Mouse (Mus musculus) stomach, embryonic 16.5 days (tissue): ENCODE data around the gene Cnksr1. TPM values are rescaled to one million over a fixed set of nuclear protein-coding genes. Genes with fewer than 3 reads are reported as not detected.

ENCODE experiments used
- ATAC-seq: fragments of 200-750 bp; cut with Nextera tagmentation; 2 replicates; pipeline ENCODE4 v1.8.0; 2017; ENCODE audit warnings: moderate number of reproducible peaks, moderate TSS enrichment; ENCODE audit not compliant: insufficient read depth, low FRiP score
- H3K27ac ChIP-seq: fragments of 300-500 bp; sonication (generic); 2 replicates; pipeline ENCODE4 v1.5.1; 2014; ENCODE audit warnings: low read length
- H3K27me3 ChIP-seq: fragments of 300-500 bp; sonication (generic); 2 replicates; pipeline ENCODE4 v1.6.1; 2014; ENCODE audit warnings: low read length, control low read depth, mixed read lengths; ENCODE audit not compliant: control insufficient read depth, insufficient read depth
- H3K36me3 ChIP-seq: fragments of 300-500 bp; sonication (generic); 2 replicates; pipeline ENCODE4 v1.6.1; 2014; ENCODE audit warnings: low read length; ENCODE audit not compliant: control insufficient read depth, insufficient read depth
- H3K4me1 ChIP-seq: fragments of 300-500 bp; sonication (generic); 2 replicates; pipeline ENCODE4 v1.6.1; 2014; ENCODE audit warnings: low read length, control low read depth, mixed read lengths; ENCODE audit not compliant: control insufficient read depth, insufficient read depth
- H3K4me2 ChIP-seq: fragments of 300-500 bp; sonication (generic); 2 replicates; pipeline ENCODE4 v1.6.1; 2014; ENCODE audit warnings: low read depth, low read length, mixed read lengths
- H3K4me3 ChIP-seq: fragments of 300-500 bp; sonication (generic); replicated peaks from 2 replicates; pipeline ENCODE4 v1.5.1; 2014; ENCODE audit warnings: mild to moderate bottlenecking, low read length
- H3K9ac ChIP-seq: fragments of 300-500 bp; sonication (generic); 2 replicates; pipeline ENCODE4 v1.6.1; 2014; ENCODE audit warnings: low read length
- H3K9me3 ChIP-seq: fragments of 300-500 bp; sonication (generic); replicated peaks from 2 replicates; pipeline ENCODE4 v1.6.1; 2016; ENCODE audit warnings: low read length, control low read depth; ENCODE audit not compliant: control insufficient read depth
- WGBS: fragments of 180-500 bp; shearing (Covaris S2); extraction: QIAGEN DNeasy Blood & Tissue Kit; methylation state at CpG from one replicate; pipeline ENCODE4 v1.1.7; 2014; 5-methylcytosine and 5-hydroxymethylcytosine counted together
- polyA plus RNA-seq: library from polyadenylated mRNA; unstranded; fragments of >200 nt; fragmentation: Nextera tagmentation; extraction: Ambion mirVana; gene quantifications from 2 replicates; pipeline ENCODE4 v1.2.1, GENCODE M21; 2015

Gene Cnksr1
- polyA plus RNA-seq = 10.7 and 13.4 TPM in 2 replicates

GRCm38 (mm10) chr4:134238279-134238651, at the start of gene Cnksr1:
TSS of gene Cnksr1 (minus strand) at chr4:134238399.
- 2% methylated on average over 18 of the region's 18 CpGs for WGBS
- H3K9me3 ChIP-seq = no peaks in the 10 kb centered on the region
- 0 out of 2 replicates have a peak, but pooled peaks cover 3% of the 10 kb centered on the region for H3K27me3 ChIP-seq
- peak within 1 kb of the TSS; percentile 53 for H3K4me3 ChIP-seq
- peaks cover 7% of the 10 kb centered on the region; the same call in 1 of the 2 replicates for H3K4me1 ChIP-seq
- H3K4me2 ChIP-seq = peak within 1 kb of the TSS; percentile 47
- ATAC-seq = peak; percentile 95
- no peaks in the 10 kb centered on the region for H3K36me3 ChIP-seq
- H3K9ac ChIP-seq = peak within 1 kb of the TSS; percentile 63
- peak within 1 kb of the TSS; percentile 72 for H3K27ac ChIP-seq

GRCm38 (mm10) chr4:134287575-134288025, 49.4 kb upstream of the Cnksr1 start, which contains the start of gene Pdik1l:
TSS of gene Pdik1l (minus strand) at chr4:134287895.
- H3K27me3 ChIP-seq = no peaks in the 10 kb centered on the region
- no peaks in the 10 kb centered on the region for H3K36me3 ChIP-seq
- 0% methylated on average over 43 of the region's 43 CpGs for WGBS
- H3K27ac ChIP-seq = peak within 1 kb of the TSS; percentile 100
- H3K4me3 ChIP-seq = peak within 1 kb of the TSS; percentile 99
- ATAC-seq = peak; percentile 80
- H3K4me2 ChIP-seq = peak within 1 kb of the TSS; percentile 94
- H3K9me3 ChIP-seq = no peaks in the 10 kb centered on the region
- H3K9ac ChIP-seq = peak within 1 kb of the TSS; percentile 99
- peaks cover 19% of the 10 kb centered on the region for H3K4me1 ChIP-seq

GRCm38 (mm10) chr4:134287168-134287564, 49.0 kb upstream of the Cnksr1 start:
- Histone ChIP-seq H3K27ac (peak overlapping the region; percentile 100), H3K27me3 (no peaks in the 10 kb centered on the region), H3K4me1 (peaks cover 19% of the 10 kb centered on the region), H3K36me3 (no peaks in the 10 kb centered on the region), H3K9ac (peak overlapping the region; percentile 99), H3K4me2 (peak overlapping the region; percentile 94), H3K4me3 (peak overlapping the region; percentile 99), H3K9me3 (no peaks in the 10 kb centered on the region)
- WGBS = under 1% methylated on average over 58 of the region's 59 CpGs
- peak; percentile 91 for ATAC-seq

GRCm38 (mm10) chr4:134286226-134287167, 48.3 kb upstream of the Cnksr1 start:
- Histone ChIP-seq H3K4me3 (peak overlapping the region; percentile 99), H3K4me1 (peaks cover 19% of the 10 kb centered on the region), H3K4me2 (peak overlapping the region; percentile 94), H3K9ac (peak overlapping the region; percentile 99), H3K27me3 (no peaks in the 10 kb centered on the region), H3K27ac (peak overlapping the region; percentile 91), H3K36me3 (0 out of 2 replicates have a peak, but pooled peaks cover 2% of the 10 kb centered on the region), H3K9me3 (no peaks in the 10 kb centered on the region)
- WGBS = under 1% methylated on average over 59 of the region's 59 CpGs
- ATAC-seq = peak; percentile 39

DNA sequence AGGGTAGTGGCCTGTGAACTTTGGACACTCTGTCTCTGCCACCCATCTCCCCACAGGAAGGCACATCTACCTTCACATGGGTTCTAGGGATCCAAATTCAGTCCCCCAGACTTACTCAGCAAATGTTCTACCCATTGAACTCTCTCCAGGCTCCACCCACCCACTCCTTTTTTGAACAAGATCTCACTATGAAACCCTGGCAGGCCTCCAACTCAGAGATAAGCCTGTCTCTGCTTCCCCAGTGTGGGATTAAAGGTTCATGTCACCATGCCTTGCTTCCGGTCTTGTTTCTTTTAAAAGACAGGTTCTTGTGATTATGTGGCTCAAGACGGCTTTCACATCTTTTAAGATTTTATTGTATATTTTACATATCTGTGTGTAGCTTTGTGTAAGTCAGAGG, 46.7 kb upstream of the Cnksr1 start:
- H3K4me1 ChIP-seq = peaks cover 19% of the 10 kb centered on the region
- H3K9me3 ChIP-seq = no peaks in the 10 kb centered on the region
- H3K27me3 ChIP-seq = no peaks in the 10 kb centered on the region
- no peak for ATAC-seq
- no peak overlapping the region for H3K9ac ChIP-seq
- no peak overlapping the region for H3K4me3 ChIP-seq
- no peak overlapping the region for H3K4me2 ChIP-seq
- WGBS = 81% methylated on average over 2 of the region's 2 CpGs
- H3K36me3 ChIP-seq = 0 out of 2 replicates have a peak, but pooled peaks cover 2% of the 10 kb centered on the region
- no peak overlapping the region for H3K27ac ChIP-seq

DNA sequence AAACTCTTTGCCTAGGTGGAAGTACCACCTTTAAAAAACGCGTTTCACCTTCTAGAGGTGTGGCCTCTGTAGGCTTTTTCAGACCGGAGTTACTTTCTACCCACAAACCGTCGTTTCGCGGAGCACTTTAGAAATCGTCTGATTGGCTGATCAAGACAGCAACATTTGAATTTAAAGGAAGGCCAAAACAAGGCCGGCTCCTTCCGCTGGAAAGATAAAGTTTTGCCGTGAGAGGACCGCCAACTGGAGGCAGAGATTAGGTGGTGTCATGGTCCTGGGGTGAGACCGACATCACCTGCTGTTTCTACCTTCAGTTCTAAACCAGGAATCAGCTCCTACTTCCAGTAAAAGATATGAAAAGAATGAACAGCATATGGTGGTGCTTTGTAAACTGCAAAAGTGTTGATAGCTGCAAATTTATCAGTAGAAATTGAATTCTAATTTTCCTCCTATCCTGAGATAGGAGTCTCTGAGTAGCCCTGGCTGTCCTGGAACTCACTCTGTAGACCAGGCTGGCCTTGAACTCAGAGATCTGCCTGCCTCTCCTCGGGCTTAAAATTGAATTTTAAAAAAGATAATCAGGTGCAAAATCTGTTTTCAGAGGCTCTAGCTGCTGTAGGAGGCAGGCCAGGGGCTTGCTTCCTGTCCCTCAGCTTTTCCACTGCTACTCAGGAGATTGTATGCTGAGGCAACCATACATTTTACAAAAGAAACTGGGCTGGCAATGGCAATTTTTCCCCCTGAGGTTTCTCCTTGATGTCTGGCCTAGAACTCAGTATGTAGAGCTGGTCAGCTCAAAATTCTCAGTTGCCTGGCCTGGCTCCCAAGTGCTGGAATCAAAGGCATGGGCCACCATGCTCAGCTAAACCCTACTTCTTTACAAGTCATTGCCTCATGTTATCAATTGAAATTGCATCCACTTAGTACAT, 35.5 kb upstream of the Cnksr1 start:
- peak; percentile 72; the same call in 1 of the 2 replicates for ATAC-seq
- Histone ChIP-seq H3K4me2 (peak overlapping the region; percentile 52), H3K9me3 (no peaks in the 10 kb centered on the region), H3K36me3 (peaks cover 11% of the 10 kb centered on the region), H3K27ac (peak overlapping the region; percentile 64), H3K27me3 (no peaks in the 10 kb centered on the region), H3K9ac (0 out of 2 replicates have a peak overlapping the region, but pooled peaks have one; percentile 8), H3K4me3 (peak overlapping the region; percentile 37), H3K4me1 (no peaks in the 10 kb centered on the region)
- 3% methylated on average over 14 of the region's 14 CpGs for WGBS

DNA sequence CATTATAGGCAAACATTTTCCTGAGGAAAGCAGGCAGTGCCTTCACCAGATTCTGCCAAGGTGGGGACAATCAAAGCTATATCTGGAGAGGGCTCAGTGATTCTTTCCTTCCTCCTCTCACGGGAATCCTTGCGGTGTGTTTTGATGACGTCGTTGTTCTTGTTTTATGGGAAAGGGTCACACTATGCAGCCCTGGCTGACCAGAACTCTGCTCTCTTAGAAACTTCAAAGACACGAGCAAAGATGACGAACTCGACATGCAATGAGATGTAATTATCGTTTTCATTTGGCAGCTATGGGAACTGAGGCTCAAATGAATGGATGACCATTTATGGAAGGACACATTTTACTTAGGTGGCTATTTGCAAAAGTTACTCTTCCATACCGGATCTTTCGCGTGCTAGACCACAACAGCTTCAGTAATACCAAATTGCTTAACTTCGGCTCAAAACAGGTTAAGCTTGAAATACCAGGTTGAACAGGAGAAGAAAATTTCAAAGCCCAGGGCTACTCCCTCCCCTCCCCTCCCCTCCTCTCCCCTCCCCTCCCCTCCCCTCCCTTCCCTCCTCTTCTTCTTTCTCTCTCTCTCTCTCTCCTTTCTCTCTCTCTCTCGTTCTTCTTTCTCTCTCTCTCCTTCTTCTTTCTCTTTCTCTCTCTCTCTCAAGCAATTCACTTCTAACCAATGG, 34.7 kb upstream of the Cnksr1 start:
- Histone ChIP-seq H3K4me2 (peak overlapping the region; percentile 52), H3K27ac (0 out of 2 replicates have a peak overlapping the region, but pooled peaks have one; percentile 64), H3K4me1 (no peaks in the 10 kb centered on the region), H3K4me3 (peak overlapping the region; percentile 37), H3K27me3 (no peaks in the 10 kb centered on the region), H3K36me3 (peaks cover 11% of the 10 kb centered on the region), H3K9me3 (no peaks in the 10 kb centered on the region), H3K9ac (0 out of 2 replicates have a peak overlapping the region, but pooled peaks have one; percentile 54)
- no peak for ATAC-seq
- 17% methylated on average over 12 of the region's 13 CpGs for WGBS

DNA sequence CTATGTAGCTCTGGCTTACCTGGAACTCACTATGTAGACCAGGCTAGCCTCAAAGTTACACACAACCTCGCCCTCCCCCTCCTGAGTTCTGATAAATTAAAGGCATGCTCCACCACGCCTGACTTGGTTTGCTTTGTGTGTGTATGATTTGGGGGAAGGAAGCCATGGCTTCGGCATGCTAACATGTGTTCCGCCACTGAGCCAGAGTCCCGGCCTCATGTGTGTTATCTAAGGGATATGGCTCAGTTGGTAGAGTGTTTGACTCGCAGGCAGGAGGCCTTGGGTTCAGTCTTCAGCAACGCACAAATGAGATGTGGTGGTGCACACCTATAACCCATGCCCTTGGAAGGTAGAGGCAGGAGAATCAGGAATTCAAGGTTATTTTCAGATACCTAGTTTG, 33.8 kb upstream of the Cnksr1 start:
- Histone ChIP-seq H3K27ac (no peak overlapping the region), H3K9ac (no peak overlapping the region), H3K27me3 (no peaks in the 10 kb centered on the region), H3K4me2 (no peak overlapping the region), H3K4me3 (no peak overlapping the region), H3K4me1 (no peaks in the 10 kb centered on the region), H3K36me3 (peaks cover 8% of the 10 kb centered on the region), H3K9me3 (no peaks in the 10 kb centered on the region)
- no peak for ATAC-seq
- 82% methylated on average over 7 of the region's 7 CpGs for WGBS
